Mouse (Mus musculus): ENCODE measurements at regions not wholly inside any gene's neighbourhood (a gene's known extent, or its start where the extent isn't known, plus 50 kb on each side); places are given as distances from the start of the nearest gene placed in this dataset.
"Not testable (repeated sequence)": the region's sequence is repeated elsewhere in the genome, so short reads cannot be mapped to it uniquely, and the experiment has no call there.

DNA sequence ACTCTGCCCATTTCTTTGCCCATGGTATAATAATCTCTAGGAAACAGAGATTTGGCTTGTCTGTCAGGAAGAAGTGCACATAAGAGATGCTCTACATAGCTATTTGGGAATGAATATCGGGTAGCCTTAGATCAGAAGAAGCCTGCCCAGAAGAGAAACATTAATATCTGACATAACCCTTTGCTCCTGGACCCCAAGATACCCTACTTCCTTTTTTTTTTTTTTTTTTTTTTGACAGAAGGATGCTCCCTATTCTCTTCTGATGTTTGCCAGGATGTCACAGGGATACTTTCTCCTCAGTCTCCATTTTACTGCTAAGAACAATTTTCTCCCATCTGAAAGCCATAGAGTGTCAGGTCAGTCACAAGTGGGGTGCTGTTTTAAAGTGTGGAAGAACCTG, 1341.4 kb upstream of the A1bg start:
- Histone ChIP-seq H3K4me2 (replicated peaks; ENCODE audit: low read depth, low read length) (no peak overlapping the region), H3K9me3 (ENCODE audit: control insufficient read depth, low read length) (no peaks in the 10 kb centered on the region), H3K9ac (ENCODE audit: low read depth, low read length) (no peak overlapping the region), H3K4me1 (replicated peaks; ENCODE audit: control insufficient read depth, insufficient read depth, low read length) (no peaks in the 10 kb centered on the region), H3K36me3 (ENCODE audit: control insufficient read depth, insufficient read depth, low read length) (no peaks in the 10 kb centered on the region), H3K27me3 (ENCODE audit: control insufficient read depth, insufficient read depth, low read length) (no peaks in the 10 kb centered on the region), H3K4me3 (ENCODE audit: low read depth, low read length) (no peak overlapping the region), H3K27ac (ENCODE audit: low read depth, low read length) (no peak overlapping the region)
- no peak for DNase-seq (ENCODE audit: low spot score)
- 87% methylated on average over 1 of the region's 1 CpGs for WGBS
- ATAC-seq (ENCODE audit: low FRiP score) = no peak

- H3K4me3 ChIP-seq (ENCODE audit: low read depth, low read length) = no peak overlapping the region
- H3K4me1 ChIP-seq (replicated peaks; ENCODE audit: control insufficient read depth, insufficient read depth, low read length) = no peaks in the 10 kb centered on the region
- H3K9me3 ChIP-seq (ENCODE audit: control insufficient read depth, low read length) = no peaks in the 10 kb centered on the region
- H3K4me2 ChIP-seq (replicated peaks; ENCODE audit: low read depth, low read length) = no peak overlapping the region
- ATAC-seq (ENCODE audit: low FRiP score) (no peak), DNase-seq (ENCODE audit: low spot score) (no peak)
- no peak overlapping the region for H3K9ac ChIP-seq (ENCODE audit: low read depth, low read length)
- H3K27me3 ChIP-seq (ENCODE audit: control insufficient read depth, insufficient read depth, low read length) = no peaks in the 10 kb centered on the region
- no peaks in the 10 kb centered on the region for H3K36me3 ChIP-seq (ENCODE audit: control insufficient read depth, insufficient read depth, low read length)
- WGBS = 82% methylated on average over 5 of the region's 5 CpGs
- H3K27ac ChIP-seq (ENCODE audit: low read depth, low read length) = no peak overlapping the region
These were observed 1339.7 kb upstream of the A1bg start for GRCm38 (mm10) chr15:62262487-62262886.

GRCm38 (mm10) chr15:62261520-62261919, 1338.7 kb upstream of the A1bg start:
- H3K4me3 ChIP-seq (ENCODE audit: low read depth, low read length) = no peak overlapping the region
- H3K9me3 ChIP-seq (ENCODE audit: control insufficient read depth, low read length) = no peaks in the 10 kb centered on the region
- no peak overlapping the region for H3K4me2 ChIP-seq (replicated peaks; ENCODE audit: low read depth, low read length)
- ATAC-seq (ENCODE audit: low FRiP score) (no peak), DNase-seq (ENCODE audit: low spot score) (no peak)
- WGBS = 95% methylated on average over 2 of the region's 2 CpGs
- H3K27me3 ChIP-seq (ENCODE audit: control insufficient read depth, insufficient read depth, low read length) = no peaks in the 10 kb centered on the region
- no peaks in the 10 kb centered on the region for H3K4me1 ChIP-seq (replicated peaks; ENCODE audit: control insufficient read depth, insufficient read depth, low read length)
- no peak overlapping the region for H3K9ac ChIP-seq (ENCODE audit: low read depth, low read length)
- H3K27ac ChIP-seq (ENCODE audit: low read depth, low read length) = no peak overlapping the region
- H3K36me3 ChIP-seq (ENCODE audit: control insufficient read depth, insufficient read depth, low read length) = no peaks in the 10 kb centered on the region

- no peak overlapping the region for H3K27ac ChIP-seq (ENCODE audit: low read depth, low read length)
- DNase-seq (ENCODE audit: low spot score) (no peak), ATAC-seq (ENCODE audit: low FRiP score) (no peak)
- no peaks in the 10 kb centered on the region for H3K27me3 ChIP-seq (ENCODE audit: control insufficient read depth, insufficient read depth, low read length)
- H3K4me1 ChIP-seq (replicated peaks; ENCODE audit: control insufficient read depth, insufficient read depth, low read length) = no peaks in the 10 kb centered on the region
- H3K9me3 ChIP-seq (ENCODE audit: control insufficient read depth, low read length) = no peaks in the 10 kb centered on the region
- no peaks in the 10 kb centered on the region for H3K36me3 ChIP-seq (ENCODE audit: control insufficient read depth, insufficient read depth, low read length)
- no peak overlapping the region for H3K4me2 ChIP-seq (replicated peaks; ENCODE audit: low read depth, low read length)
- H3K9ac ChIP-seq (ENCODE audit: low read depth, low read length) = no peak overlapping the region
- no peak overlapping the region for H3K4me3 ChIP-seq (ENCODE audit: low read depth, low read length)
- WGBS = 87% methylated on average over 5 of the region's 5 CpGs
These were observed 1335.8 kb upstream of the A1bg start for GRCm38 (mm10) chr15:62258611-62259010.

GRCm38 (mm10) chr15:62257955-62258354, 1335.1 kb upstream of the A1bg start:
- Histone ChIP-seq H3K27ac (ENCODE audit: low read depth, low read length) (no peak overlapping the region), H3K4me2 (replicated peaks; ENCODE audit: low read depth, low read length) (no peak overlapping the region), H3K9ac (ENCODE audit: low read depth, low read length) (no peak overlapping the region), H3K9me3 (ENCODE audit: control insufficient read depth, low read length) (no peaks in the 10 kb centered on the region), H3K4me1 (replicated peaks; ENCODE audit: control insufficient read depth, insufficient read depth, low read length) (no peaks in the 10 kb centered on the region), H3K4me3 (ENCODE audit: low read depth, low read length) (no peak overlapping the region), H3K27me3 (ENCODE audit: control insufficient read depth, insufficient read depth, low read length) (no peaks in the 10 kb centered on the region), H3K36me3 (ENCODE audit: control insufficient read depth, insufficient read depth, low read length) (no peaks in the 10 kb centered on the region)
- peak; percentile 22 for DNase-seq (ENCODE audit: low spot score)
- 30% methylated on average over 3 of the region's 3 CpGs for WGBS
- ATAC-seq (ENCODE audit: low FRiP score) = peak; percentile 75

- ATAC-seq (ENCODE audit: low FRiP score) (no peak), DNase-seq (ENCODE audit: low spot score) (no peak)
- Histone ChIP-seq H3K4me3 (ENCODE audit: low read depth, low read length) (no peak overlapping the region), H3K9ac (ENCODE audit: low read depth, low read length) (no peak overlapping the region), H3K36me3 (ENCODE audit: control insufficient read depth, insufficient read depth, low read length) (no peaks in the 10 kb centered on the region), H3K27me3 (ENCODE audit: control insufficient read depth, insufficient read depth, low read length) (no peaks in the 10 kb centered on the region), H3K4me1 (replicated peaks; ENCODE audit: control insufficient read depth, insufficient read depth, low read length) (no peaks in the 10 kb centered on the region), H3K9me3 (ENCODE audit: control insufficient read depth, low read length) (no peaks in the 10 kb centered on the region), H3K27ac (ENCODE audit: low read depth, low read length) (no peak overlapping the region), H3K4me2 (replicated peaks; ENCODE audit: low read depth, low read length) (no peak overlapping the region)
- WGBS = 79% methylated on average over 1 of the region's 1 CpGs
These were observed 1334.4 kb upstream of the A1bg start for GRCm38 (mm10) chr15:62257110-62257667.

GRCm38 (mm10) chr15:62255571-62255970, 1332.8 kb upstream of the A1bg start:
- 89% methylated on average over 5 of the region's 5 CpGs for WGBS
- no peaks in the 10 kb centered on the region for H3K9me3 ChIP-seq (ENCODE audit: control insufficient read depth, low read length)
- H3K4me3 ChIP-seq (ENCODE audit: low read depth, low read length) = no peak overlapping the region
- no peak overlapping the region for H3K9ac ChIP-seq (ENCODE audit: low read depth, low read length)
- DNase-seq (ENCODE audit: low spot score) (no peak), ATAC-seq (ENCODE audit: low FRiP score) (no peak)
- no peaks in the 10 kb centered on the region for H3K27me3 ChIP-seq (ENCODE audit: control insufficient read depth, insufficient read depth, low read length)
- H3K36me3 ChIP-seq (ENCODE audit: control insufficient read depth, insufficient read depth, low read length) = no peaks in the 10 kb centered on the region
- H3K4me2 ChIP-seq (replicated peaks; ENCODE audit: low read depth, low read length) = no peak overlapping the region
- no peaks in the 10 kb centered on the region for H3K4me1 ChIP-seq (replicated peaks; ENCODE audit: control insufficient read depth, insufficient read depth, low read length)
- no peak overlapping the region for H3K27ac ChIP-seq (ENCODE audit: low read depth, low read length)

- 86% methylated on average over 4 of the region's 4 CpGs for WGBS
- H3K9ac ChIP-seq (ENCODE audit: low read depth, low read length) = no peak overlapping the region
These were observed 1330.9 kb upstream of the A1bg start for GRCm38 (mm10) chr15:62253724-62254123.

DNA sequence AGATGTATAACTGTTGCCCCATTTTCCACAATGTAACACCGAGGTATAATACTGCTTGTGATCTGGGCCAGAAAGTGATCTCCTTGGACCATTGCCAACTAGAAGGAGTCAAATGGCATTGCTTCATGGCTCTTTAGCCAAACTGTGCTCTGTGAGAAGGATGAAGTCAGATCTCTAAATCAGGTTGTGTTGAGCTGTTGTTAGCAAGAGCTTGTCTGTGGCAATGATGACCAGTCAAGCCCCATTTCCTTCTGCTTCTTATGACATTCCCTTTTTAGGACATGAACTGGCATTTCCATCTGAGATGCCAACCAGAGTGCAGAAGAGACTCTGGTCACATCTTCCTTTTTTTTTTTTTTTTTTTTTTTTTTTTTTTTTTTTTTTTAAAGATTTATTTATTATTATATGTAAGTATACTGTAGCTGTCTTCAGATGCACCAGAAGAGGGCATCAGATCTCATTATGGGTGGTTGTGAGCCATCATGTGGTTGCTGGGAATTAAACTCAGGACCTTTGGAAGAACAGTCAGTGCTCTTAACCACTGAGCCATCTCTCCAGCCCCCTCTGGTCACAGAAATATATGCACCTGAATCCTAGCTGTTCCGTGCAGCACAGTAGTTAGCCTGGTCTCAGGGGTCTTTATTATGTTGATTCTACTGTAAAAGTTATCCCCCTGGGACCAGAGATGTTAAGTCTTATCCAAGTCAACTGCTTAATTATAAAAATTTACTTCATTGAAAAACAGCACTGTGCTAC, 1329.4 kb upstream of the A1bg start:
- H3K9me3 ChIP-seq (ENCODE audit: control insufficient read depth, low read length); H3K27ac ChIP-seq (ENCODE audit: low read depth, low read length); H3K4me1 ChIP-seq (replicated peaks; ENCODE audit: control insufficient read depth, insufficient read depth, low read length); H3K36me3 ChIP-seq (ENCODE audit: control insufficient read depth, insufficient read depth, low read length); H3K4me3 ChIP-seq (ENCODE audit: low read depth, low read length); H3K27me3 ChIP-seq (ENCODE audit: control insufficient read depth, insufficient read depth, low read length); H3K9ac ChIP-seq (ENCODE audit: low read depth, low read length); H3K4me2 ChIP-seq (replicated peaks; ENCODE audit: low read depth, low read length); DNase-seq (ENCODE audit: low spot score); ATAC-seq (ENCODE audit: low FRiP score): not testable (repeated sequence)
- 96% methylated on average over 2 of the region's 2 CpGs for WGBS

More at GRCm38 (mm10) chr15:62253724-62254123, 1330.9 kb upstream of the A1bg start:
- Histone ChIP-seq H3K4me1 (replicated peaks; ENCODE audit: control insufficient read depth, insufficient read depth, low read length) (no peaks in the 10 kb centered on the region), H3K27me3 (ENCODE audit: control insufficient read depth, insufficient read depth, low read length) (no peaks in the 10 kb centered on the region), H3K36me3 (ENCODE audit: control insufficient read depth, insufficient read depth, low read length) (no peaks in the 10 kb centered on the region), H3K27ac (ENCODE audit: low read depth, low read length) (no peak overlapping the region), H3K9me3 (ENCODE audit: control insufficient read depth, low read length) (no peaks in the 10 kb centered on the region), H3K4me3 (ENCODE audit: low read depth, low read length) (no peak overlapping the region), H3K4me2 (replicated peaks; ENCODE audit: low read depth, low read length) (no peak overlapping the region)
- ATAC-seq (ENCODE audit: low FRiP score) (no peak), DNase-seq (ENCODE audit: low spot score) (no peak)
